Mouse (Mus musculus) spleen, adult 18-20 months (tissue): ENCODE results near the gene Psg28.
"Not testable (repeated sequence)": the region's sequence is repeated elsewhere in the genome, so short reads cannot be mapped to it uniquely, and the experiment has no call there.

Experiments used
- DNase-seq, 2 experiments: peaks; one replicate each; pipeline ENCODE4 v3.0.0; 2022; ENCODE audit warnings: mixed read lengths in 2 of 2

The Psg28 gene

DNA sequence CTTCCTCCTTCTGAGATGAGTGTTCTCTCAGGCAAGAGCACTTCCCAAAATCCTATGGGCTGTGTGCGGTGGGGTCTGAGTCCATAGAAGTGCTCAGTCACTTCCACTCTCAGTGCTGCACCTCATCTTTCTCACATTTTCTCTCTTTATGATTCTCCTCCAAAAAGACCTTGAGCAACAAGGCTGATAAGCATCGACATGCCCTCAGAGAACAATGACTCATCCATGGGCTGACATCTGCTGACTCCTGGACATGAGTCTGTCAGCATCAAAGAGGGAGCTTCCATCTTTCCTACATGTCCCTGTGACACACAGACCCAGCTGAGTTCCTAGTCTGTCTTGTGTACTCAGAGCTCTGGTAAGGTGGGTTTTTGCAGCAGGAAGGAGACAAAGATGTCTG, at the start of gene Psg28:
Gene Psg28 (minus strand): TSS at position 101 of the 400 bp plus-strand sequence.
- DNase-seq: not testable (repeated sequence)

DNA sequence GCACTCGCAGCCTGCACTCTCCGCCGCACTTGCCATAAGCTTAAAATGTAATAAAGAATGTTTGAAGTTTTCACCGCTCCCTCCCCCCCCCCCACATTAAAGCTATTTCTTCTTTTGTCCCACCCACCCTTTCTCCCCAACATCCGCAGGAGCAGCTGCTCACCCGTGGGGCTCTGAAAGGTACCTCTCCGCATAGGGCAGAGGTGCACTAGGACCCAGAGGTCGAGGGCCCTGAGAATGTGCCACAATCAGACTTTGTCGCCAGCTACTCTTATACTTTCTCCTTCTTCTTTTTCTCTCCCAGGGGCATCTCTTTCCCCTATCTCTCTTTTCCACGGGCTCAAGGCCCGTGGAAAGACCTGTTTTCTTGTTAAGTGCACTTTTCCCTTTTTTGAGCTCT, 28.4 kb downstream of the Psg28 start:
- no peak for DNase-seq

DNA sequence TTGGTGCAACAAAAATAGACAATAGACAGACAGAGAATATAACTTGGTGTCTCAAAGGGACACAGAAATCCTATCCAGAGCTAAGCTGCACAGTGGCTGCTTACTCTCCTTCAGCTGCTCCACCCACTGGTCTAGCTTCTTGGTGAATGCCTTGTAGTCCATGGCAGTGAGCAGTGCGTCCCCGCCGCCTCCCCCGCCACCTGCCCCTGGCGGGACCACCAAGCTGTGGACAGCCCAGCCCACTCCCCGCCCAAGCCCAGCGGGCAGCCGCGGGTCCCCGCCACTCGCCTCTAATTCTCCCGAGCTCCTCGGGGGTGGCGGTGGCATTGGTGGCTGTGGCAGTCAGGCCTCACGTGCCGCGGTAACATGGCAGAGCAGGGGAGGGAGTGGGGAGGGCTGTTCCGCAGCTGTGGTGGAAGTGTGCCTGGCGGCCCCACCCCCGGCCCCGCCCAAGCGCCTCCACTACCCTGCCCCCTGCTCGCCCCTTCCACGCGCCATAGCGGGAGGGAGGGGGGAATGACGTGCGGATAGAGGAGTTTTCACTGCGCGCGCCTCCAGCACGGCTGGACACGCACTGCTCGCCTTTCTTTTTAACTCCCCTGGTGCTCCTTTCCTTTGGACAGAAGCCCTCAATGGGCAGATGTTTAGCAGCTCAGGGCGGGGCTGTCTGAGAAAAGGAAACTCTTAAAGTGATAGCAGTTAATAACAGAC, 29.2 kb downstream of the Psg28 start:
- DNase-seq: no peak

DNA sequence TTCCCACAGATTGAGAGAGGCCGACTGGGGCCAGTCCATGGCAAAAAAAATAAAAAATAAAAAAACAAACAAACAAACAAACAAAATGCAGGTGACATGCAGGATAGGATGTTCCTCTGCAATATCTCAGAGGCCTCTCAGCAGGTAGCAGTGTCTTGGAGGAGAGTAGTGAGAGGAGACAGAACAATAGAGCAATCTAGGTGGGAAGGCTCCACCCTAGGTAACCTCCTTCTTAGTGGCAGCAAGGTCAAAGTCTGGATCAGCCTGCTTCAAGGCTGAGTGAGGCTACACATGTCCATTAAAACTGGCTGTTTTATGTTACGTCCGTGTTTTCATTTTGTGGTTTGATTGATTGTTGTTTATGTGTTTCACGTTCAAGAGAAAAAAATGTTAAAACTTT, 40.4 kb downstream of the Psg28 start:
- not testable (repeated sequence) for DNase-seq

DNA sequence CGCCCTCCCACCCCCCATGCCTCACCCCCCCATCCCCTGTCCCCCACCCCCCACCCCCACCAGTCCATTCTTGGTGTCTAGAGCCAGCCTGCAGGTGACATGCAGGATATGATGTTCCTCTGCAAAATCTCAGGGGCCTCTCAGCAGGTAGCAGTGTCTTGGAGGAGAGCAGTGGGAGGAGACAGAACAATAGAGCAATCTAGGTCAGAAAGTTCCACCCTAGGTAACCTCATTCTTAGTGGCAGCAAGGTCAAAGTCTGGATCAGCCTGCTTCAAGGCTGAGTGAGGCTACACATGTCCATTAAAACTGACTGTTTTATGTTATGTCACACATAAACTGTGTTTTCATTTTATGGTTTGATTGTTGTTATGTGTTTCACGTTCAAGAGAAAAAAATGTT, 53.5 kb downstream of the Psg28 start:
- no peak for DNase-seq
